Mouse (Mus musculus) testis, adult 2 months (tissue): ENCODE results near the gene Npepps. TPM values are rescaled to one million over a fixed set of nuclear protein-coding genes. Genes with fewer than 3 reads are reported as not detected.

Experiments
- H3K27ac ChIP-seq: fragments of 200-500 bp; 2 replicates; pipeline ENCODE4 v1.5.1; 2012; ENCODE audit warnings: low read depth, low read length; ENCODE audit not compliant: control insufficient read depth, insufficient read depth
- H3K27me3 ChIP-seq: fragments of 200-500 bp; 2 replicates; pipeline ENCODE4 v1.6.1; 2012; ENCODE audit warnings: mild to moderate bottlenecking, low read length, moderate library complexity; ENCODE audit not compliant: control insufficient read depth, insufficient read depth
- H3K36me3 ChIP-seq: fragments of 200-500 bp; 2 replicates; pipeline ENCODE4 v1.6.1; 2012; ENCODE audit warnings: mild to moderate bottlenecking, low read length; ENCODE audit not compliant: control insufficient read depth, insufficient read depth
- H3K4me1 ChIP-seq: fragments of 200-500 bp; 2 replicates; pipeline ENCODE4 v1.6.1; 2012; ENCODE audit warnings: low read length; ENCODE audit not compliant: control insufficient read depth, insufficient read depth
- H3K4me3 ChIP-seq: fragments of 200-500 bp; 2 replicates; pipeline ENCODE4 v1.5.1; 2012; ENCODE audit warnings: low read depth, mild to moderate bottlenecking, low read length, moderate library complexity, mixed read lengths; ENCODE audit not compliant: control insufficient read depth
- CTCF ChIP-seq: fragments of 200-500 bp; IDR thresholded peaks from 2 replicates; pipeline ENCODE4 v1.5.1; 2012; ENCODE audit warnings: low read depth, mild to moderate bottlenecking, inconsistent platforms, low read length, moderate library complexity; ENCODE audit not compliant: control insufficient read depth, insufficient read depth, insufficient replicate concordance
- POLR2A ChIP-seq: fragments of 200-500 bp; IDR thresholded peaks from 2 replicates; pipeline ENCODE4 v1.6.1; 2012; ENCODE audit warnings: low read depth, mild to moderate bottlenecking, inconsistent platforms, low read length, moderate library complexity; ENCODE audit not compliant: control insufficient read depth
- polyA plus RNA-seq: library from polyadenylated mRNA; depleted of rRNA; stranded (reverse); fragments of >200 nt; gene quantifications from 2 replicates; pipeline ENCODE4 v1.2.3, GENCODE M21; 2012; rRNA removed

Npepps gene
- polyA plus RNA-seq, 1 experiment, result 50.1 TPM

DNA sequence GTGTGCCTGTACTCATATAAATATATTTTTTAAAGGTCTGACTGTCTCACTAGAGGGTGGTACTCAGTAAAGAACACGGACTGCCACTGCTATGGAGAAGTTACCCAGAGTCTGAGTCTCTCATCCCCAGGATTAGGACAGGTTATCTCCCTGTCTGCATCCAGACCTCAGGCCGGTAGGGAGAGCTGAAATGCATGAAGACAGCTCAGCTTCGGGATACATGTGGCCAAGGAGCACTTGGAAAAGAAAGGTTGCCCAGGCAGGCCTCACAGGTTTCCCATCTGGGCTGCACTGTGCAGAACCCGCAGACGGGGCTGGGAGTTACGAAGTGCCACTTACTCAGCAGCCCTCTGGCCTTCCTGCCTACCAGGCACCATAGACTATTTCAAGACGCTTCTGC, 123.4 kb downstream of the Npepps start:
- H3K4me1 ChIP-seq, result peaks cover 2% of the 10 kb centered on the region
- H3K4me3 ChIP-seq, result no peak overlapping the region
- H3K27me3 ChIP-seq, result no peaks in the 10 kb centered on the region
- H3K27ac ChIP-seq, result no peak overlapping the region
- no peak for TF ChIP-seq CTCF
- no peak for TF ChIP-seq POLR2A
- H3K36me3 ChIP-seq, result no peaks in the 10 kb centered on the region; the same call in 1 of the 2 replicates

Other genes with a start within 250 kb of the Npepps start
- 795 and 824 TPM in 2 replicates for gene Lrrc46, start 239.2 kb downstream of the Npepps start, polyA plus RNA-seq
- gene Mrpl10, start 239.1 kb downstream of the Npepps start, polyA plus RNA-seq, result 41.7 and 47.6 TPM in 2 replicates
- 75.7 and 82.3 TPM in 2 replicates for gene Osbpl7, start 230.0 kb downstream of the Npepps start, polyA plus RNA-seq
- gene Tbx21, start 165.3 kb downstream of the Npepps start, polyA plus RNA-seq, result 0.14 and 0.22 TPM in 2 replicates
- 2.4 and 2.7 TPM in 2 replicates for gene Tbkbp1, start 129.1 kb downstream of the Npepps start, polyA plus RNA-seq
- 37.5 and 40.3 TPM in 2 replicates for gene Kpnb1, start 92.8 kb downstream of the Npepps start, polyA plus RNA-seq
- 8.7 and 9.0 TPM in 2 replicates for gene Mrpl45, start 35.1 kb upstream of the Npepps start, polyA plus RNA-seq
- gene Gpr179, start 71.4 kb upstream of the Npepps start, polyA plus RNA-seq, result 0.95 and 0.97 TPM in 2 replicates
- 90.3 and 96.2 TPM in 2 replicates for gene Socs7, start 81.9 kb upstream of the Npepps start, polyA plus RNA-seq
- gene Arhgap23, start 134.9 kb upstream of the Npepps start, polyA plus RNA-seq, result 27.7 and 30.5 TPM in 2 replicates
- gene 4933428G20Rik, start 219.7 kb upstream of the Npepps start, polyA plus RNA-seq, result 24.3 and 28.7 TPM in 2 replicates